Mouse (Mus musculus) ovary, postnatal 36 days (tissue): ENCODE results near the gene Med10.

ENCODE experiments used
- DNase-seq: peaks from one replicate; pipeline ENCODE4 v3.0.0; 2022; ENCODE audit warnings: low spot score, mixed read lengths

The Med10 gene

DNA sequence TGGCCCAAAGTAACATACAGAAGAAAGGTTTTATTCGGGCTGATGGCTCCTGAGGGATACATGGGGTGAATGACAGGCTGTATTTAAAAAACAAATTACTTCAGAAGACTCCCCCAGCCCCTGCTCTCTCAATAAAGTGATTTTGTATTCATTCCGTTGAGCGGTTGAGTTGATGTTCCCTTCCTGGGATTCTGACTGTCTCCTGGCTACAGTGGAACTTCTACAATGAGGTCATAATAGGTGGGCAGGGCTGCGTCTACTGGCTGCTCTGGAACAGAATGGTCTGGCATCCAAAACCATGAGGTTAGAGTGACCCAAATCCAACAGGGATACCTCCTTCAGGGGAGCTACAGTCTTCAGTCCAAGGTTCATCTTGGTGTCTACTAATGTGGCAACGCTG, at the start of gene Med10:
Gene Med10 (plus strand): TSS at position 301 of the 400 bp plus-strand sequence.
- DNase-seq = no peak

DNA sequence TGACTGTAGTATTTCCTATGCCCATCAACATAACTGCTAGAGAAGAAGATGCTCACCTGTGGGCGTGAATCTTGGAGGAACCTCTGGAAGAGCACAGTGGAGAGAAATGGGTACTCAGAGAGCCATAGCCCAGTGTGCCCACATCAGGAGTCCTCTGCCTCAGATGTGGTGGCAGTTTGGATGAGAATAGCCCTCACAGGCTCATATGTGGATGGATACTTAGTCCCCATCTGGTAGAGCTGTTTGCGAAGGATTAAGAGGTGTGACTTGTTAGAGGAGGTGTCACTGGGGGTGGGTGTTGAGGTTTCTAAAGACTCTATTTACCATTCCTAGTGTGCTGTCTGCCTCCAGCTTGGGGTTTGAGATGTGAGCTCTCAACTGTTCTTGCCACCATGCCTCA, 49.3 kb upstream of the Med10 start:
- no peak for DNase-seq

DNA sequence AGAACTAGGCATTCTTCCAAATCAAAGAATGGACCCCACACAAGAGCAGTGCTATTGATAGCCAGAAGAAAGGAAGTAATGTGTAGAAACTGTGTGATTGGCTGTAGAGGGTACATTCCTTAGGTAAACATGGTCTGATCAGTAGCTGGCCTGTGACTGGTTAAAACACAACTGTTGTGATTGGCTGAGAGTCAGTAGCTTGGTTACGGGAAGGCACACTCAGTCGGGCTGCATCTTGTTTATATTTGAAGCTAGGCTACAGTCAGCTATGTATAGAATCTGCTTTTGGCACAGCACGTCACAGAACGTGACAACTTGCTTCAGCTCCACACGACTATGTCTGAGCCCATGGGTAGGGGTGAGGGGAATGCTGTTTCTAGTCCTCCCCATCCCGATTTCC, 43.2 kb upstream of the Med10 start:
- no peak for DNase-seq

DNA sequence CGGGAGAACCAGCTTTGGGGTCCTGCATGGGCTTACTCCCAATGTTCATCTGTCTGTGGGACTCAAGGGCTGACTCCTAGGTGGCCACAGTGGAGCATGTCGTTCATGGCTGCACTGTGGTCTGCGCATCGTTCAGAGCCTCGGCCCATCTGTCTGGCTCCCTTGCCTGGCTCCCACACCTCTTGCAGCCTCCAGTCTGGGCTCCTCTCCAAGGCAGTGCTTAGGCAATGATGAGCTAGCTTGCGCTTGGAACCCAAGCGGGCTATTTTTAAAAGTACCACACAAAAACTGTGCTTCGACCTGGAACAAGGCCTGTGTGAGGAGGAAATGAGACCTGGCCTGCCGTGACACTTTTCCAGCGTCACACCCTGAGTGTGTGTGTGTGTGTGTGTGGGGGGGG, 40.8 kb upstream of the Med10 start:
- peak; percentile 18 for DNase-seq

DNA sequence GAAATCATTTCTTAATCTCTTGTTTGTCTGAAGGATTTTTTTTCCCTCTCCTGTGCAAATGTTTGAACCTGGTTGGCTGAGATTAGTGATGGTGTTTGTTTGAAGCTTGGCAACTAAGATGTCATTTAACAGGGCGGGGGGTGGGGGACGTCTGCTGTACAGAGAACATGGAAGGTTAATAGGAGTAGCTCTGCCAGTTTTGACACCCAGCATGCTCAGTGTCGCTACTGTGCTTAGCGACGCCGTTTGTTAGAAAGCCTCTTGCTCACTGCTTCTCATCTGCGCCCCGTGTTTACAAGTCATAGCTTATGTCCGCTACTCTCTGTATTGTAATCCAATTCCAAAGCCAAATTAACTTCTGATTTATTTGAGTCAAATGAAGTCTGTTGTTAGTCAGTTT, 37.5 kb upstream of the Med10 start:
- DNase-seq = no peak

DNA sequence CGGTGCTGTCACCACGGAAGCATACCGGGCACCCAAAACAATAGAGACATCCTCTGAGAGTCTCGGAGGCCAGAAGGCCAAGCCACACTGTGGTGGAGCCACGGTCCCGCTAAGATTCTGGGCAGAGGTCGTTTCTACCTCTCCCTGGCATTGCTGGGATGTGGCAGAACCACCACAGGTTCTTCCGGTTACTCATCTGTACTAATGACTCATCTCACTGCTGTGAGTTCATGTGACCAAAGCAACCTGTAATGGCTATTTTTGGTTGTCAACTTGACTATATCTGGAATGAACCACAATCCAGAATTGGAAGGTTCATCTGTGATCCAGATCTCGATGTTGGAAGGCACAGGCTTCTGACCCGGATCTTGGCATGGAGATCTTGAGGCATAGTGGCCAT, 34.0 kb upstream of the Med10 start:
- DNase-seq = no peak

DNA sequence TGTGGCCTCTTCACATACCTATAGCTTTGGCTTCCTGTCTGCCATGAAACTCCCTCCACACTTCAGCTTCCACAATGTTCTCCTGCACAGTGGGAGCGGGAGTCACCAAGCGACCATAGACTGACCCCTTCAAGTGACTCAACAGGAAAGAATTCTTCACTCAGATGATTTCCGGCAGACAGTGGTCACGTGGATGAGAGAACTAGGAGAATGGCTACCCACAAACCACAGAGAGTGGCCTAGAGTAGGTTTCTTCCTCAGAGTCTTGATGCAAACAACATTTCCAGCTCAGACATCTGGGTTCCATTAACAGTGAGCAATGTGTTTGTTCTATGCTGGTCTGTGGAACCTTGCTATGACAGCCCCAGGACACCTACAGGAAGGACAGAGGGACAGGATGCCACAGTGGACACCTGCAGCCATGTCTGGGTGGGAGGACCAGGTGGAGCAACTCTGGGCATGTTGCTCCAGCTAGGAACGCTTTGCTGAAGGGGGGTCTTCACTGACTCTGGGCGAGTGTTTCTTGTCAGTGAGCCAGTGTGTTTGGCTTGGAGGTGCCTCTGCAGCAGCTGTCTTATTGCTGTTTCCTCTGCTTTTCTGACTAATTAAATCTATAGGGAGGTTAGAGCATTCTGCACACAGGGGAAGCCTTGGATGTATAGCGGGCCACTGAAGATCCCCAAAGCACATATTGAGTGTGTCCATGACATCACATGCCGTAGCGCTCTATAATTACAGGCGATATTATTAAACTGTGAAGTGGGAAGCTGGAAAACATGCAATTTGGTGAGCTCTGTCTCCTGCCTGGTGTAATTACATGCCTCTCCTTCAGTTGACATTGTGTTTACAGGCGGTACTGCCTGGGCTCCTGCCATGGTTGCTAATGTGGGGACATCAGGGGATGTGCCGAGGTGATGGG, 31.4 kb upstream of the Med10 start:
- no peak for DNase-seq

DNA sequence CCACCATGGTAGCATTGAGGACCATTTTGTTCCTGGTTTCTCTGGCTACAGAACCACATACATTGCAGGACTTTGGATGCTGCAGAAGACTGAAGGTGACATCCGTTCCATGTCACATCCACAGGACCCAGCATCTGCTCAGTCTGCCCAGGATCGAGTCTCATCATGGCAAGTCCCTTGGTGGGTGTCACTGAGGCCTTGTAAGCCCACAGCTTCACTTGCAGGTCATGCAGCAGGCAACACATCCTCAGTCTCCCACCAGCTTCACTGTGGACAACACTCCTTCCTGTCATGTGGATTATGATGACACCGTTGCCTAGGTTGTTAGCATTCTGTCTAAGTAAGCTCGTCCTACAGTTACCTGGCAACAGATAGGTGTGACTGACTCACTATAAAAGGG, 29.8 kb upstream of the Med10 start:
- no peak for DNase-seq

DNA sequence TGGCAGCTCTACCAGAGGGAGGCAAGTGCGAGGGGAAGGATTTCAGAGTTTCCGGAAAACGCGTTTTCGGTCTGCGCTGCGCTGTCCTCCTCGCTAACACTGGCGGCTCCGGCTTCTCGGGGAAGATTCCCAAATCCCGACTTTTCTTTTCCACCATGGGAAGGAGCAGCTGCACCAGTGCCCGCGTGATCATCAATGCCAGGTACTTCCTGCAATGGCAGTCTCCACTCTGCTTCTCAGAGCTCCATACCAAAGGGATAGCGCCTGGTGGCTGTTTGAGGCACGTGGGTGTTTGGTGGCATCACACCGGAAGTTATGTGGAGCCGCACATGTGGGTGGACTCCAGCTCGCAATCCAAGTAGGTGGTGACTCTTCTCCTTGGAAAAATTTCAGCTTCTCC, 24.0 kb upstream of the Med10 start:
- no peak for DNase-seq

DNA sequence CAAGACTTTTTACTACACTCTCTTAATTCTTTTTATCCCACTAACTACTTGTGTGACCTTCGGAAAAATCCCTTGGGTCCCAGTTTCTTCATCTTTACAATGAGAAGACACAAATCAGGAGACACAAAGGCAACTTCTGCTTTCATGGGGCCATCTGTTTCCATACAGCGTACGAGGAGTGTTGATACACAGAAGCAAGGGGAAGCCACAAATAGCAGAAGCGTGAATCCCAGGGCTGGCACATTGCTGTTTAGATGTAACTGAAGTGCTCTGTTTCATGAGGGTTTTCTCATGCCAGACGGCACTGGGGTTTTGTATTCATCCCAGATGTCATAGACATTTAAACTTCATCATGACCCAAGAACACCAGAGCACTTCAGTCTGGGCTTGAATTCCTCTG, 13.5 kb upstream of the Med10 start:
- no peak for DNase-seq

DNA sequence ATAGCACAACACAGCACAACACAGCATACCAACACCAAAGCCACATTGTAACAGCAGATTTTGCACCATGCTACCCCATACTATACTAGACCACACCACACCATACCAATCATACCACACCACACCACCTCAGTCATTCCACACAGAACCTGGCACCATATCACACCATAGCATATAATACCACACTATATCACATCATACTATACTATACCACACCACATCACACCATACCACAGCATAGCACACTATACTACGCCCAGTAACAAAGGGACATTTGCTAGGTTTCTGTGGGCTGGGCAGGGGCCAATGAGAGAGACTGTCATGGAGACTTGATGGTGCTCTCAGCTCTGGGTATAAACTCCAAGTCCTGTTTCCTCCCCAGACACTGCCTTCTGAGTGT, 10.4 kb upstream of the Med10 start:
- no peak for DNase-seq

DNA sequence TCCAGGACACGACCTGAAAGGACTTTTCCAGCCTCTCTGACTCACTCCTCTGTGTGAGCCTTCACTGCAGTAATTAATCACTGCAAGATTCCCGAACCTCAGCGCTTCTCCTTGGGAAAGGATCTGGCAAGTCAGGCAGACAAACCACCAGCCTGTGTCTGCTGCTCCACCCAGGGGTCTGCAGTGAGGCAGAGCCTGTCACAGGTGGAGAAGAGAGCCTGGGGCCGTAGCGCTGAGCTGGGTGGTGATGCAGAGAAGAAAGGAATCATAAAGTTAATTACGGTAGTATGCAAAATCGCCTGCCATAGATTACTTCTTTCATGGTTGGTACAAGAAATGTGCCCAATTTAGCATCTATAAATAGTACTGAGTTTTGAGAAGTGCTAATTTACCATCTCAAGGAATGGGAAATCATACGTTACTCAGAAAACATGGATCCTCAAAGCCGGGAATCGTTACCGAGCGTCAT, 9.6 kb upstream of the Med10 start:
- no peak for DNase-seq

DNA sequence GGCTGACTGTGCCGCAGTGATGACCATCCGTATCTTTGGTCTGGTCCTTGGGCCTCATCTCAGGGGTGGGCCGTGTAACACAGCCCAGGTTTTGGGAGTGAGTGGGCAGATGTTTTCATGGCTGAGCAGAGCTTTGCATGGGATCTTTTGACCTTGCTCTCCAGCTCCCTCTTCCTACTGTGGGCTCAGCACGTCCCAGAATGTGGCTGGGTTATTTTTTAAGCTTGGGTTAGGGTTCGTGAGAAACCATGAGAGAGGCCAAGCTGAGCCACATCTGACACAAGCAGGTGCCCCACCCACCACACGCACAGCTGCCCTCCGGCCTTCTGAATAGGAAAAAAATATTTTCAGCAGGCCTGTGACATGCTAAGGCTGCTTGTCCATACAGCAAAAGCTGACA, 7.4 kb upstream of the Med10 start:
- no peak for DNase-seq

DNA sequence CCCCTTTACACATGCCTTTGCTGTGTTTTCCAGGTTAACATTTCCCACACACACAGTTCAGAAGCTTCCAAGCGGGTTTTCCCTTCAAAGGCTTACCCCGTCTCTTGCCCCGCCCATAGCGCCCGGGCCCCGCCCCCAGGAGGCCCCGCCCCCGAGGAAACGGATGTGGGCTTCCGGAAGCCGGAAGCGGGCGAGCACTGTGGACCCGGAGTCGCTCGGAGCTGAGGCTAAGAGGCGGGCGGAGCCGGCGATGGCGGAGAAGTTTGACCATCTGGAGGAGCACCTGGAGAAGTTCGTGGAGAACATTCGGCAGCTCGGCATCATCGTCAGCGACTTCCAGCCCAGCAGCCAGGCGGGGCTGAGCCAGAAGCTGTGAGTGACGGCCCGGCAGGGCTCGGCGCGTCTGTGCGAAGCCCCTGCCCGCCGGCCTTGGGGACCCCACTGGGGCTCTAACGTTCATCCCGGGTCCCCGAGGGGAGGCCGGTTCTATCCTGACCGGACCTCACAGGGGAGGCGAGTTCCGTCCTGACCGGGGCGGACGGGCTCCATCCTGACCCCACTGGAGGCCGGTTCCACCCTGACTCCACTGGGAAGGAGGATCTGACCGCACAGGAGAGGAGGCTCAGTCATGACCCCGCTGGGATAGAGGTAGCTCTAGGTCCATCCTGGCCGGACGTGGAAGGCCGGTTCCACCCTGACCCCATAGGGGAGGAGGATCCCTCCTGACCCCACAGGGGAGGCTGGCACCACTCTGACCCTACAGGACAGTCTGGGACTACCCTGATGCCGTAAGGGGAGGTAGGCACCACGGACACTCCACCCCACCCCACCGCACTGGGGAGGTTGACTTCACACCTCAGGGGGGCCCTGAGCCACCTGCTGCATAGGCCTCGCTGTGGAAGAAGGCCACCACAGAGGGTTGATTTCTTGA, 7.8 kb downstream of the Med10 start:
- peak; percentile 88 for DNase-seq

DNA sequence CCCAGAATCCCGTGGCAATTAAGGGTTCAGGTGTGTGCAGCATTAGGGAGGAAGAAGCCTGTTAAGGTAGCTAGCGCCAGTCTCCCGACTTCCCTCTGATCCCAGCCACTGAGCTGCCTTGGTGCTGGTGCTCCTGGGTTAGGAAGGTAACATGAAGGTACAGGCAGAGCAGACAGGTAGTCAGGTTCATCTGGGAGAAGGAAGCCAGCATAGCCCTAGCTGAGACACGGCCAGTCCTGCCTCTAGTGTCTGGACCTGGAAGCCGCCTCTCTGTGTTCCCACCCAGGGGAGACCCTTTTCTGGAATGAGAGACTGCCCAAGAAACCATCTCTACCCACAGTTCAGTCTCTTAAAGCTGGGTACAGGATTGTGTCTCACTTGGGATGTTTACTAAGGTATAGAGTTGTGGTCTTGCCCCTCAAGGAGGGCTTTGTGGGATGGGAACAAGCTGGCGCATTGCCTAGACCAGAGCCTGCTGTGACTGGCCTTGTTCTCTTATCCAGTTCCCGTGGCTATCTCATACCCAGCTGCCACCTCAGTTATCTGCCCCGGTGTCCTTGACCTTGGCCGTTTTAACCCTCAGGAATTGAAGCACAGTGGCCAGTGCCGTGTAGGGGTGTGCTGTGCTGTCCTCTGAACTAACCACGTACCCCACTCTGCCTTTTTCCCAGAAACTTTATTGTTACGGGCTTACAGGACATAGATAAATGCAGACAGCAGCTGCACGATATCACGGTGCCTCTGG, 8.9 kb downstream of the Med10 start:
- DNase-seq = peak; percentile 49

DNA sequence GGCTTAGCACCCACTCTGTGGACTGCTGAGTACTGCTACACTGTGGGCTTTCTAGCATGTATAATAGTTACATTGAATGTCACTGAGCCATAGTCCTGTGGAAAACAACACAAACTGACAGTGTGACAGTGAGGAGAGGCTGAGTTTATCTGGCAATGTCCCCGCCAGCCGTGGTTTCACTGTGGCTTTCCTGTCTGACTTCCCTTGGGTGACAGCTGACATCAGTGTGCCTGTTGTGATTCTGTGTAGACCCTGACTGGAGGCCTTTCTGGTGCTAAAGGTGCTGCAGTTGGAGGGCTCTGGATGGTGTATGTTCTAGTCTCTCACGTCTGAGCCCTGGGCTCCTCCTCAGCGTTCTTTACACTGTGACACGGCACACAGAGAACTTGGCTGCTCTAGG, 11.7 kb downstream of the Med10 start:
- no peak for DNase-seq

DNA sequence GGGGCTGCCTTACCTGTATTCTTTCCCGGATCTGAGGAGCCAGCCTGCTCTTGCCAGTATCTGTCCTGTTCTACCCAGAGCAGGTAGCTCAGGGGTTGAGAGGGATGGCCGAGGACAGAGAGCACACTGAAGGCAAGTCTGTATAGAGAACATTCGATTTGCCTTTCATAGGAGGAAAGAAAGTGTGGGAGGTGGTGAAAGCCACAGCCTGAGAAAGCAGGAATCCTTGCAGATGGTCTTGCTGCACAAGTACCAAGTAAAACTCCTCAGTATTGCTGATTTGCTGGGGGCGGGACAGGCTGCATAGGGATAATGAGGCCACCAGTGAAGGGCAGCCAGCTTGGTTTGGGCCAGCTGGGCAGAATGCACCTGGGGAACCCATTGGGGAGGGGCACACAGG, 16.1 kb downstream of the Med10 start:
- DNase-seq = no peak

DNA sequence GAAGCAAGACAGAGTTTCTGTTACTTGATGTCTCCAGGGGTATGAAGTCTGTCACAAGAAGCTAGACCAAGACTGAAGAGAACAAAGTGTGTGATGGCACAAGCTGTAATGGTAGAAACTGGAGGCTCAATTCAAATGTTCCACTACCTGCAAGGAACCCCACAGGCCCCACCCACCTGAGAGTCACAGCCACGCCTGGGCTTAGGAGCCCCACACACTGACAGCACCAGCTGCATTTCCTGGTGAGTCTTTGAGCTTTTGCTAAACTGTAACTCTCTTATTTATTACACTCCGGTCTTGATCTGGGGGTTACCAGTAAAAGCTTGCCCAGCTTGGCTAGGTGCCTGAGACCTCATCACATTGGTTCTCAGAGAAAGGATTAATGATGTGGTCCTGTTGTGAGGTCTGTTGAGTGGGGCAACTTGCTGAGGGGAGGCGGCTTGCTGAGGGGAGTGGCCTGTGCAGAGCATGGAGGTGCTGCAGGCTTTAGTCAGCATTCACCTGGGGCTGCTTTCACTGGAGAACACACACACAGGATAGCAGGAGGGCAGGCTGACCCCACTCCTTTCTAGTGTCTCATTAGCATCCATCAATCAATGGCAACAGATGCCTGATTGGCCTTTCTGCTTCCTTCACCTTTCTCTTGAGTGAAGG, 19.1 kb downstream of the Med10 start:
- DNase-seq = no peak

DNA sequence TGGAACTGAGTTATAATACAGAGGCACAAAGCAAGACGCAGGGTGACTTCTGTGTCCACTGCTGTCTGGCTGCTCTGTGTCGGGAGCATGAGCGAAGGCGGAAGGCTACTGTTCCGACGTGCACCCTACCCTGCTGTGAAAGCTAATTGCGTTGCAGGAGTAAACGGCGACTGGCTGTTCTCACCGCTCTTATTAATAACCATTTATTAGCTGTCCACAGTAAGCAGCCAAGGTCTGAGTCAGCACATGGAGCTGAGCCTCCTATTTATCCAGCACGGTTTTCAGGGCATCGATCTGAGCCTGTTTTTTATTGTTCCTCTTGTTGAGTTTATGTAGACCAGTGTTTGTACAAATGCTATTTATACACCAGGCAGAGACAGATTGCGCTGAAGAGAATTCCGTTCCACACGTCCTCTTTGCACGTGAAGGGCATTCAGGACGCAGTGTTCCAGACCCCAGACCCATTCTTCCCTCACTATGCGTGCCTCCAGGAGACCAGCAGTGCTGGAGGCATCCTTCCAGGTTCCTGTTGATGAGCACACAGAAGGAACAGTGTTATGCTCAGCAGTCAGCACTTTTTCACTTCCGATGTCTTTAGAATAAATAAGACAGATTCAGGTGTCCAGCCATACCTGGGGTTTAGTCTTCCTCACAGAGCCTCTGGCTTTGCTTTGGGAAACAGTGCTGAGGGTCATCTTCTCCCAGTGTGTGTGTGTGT, 21.9 kb downstream of the Med10 start:
- DNase-seq = no peak

DNA sequence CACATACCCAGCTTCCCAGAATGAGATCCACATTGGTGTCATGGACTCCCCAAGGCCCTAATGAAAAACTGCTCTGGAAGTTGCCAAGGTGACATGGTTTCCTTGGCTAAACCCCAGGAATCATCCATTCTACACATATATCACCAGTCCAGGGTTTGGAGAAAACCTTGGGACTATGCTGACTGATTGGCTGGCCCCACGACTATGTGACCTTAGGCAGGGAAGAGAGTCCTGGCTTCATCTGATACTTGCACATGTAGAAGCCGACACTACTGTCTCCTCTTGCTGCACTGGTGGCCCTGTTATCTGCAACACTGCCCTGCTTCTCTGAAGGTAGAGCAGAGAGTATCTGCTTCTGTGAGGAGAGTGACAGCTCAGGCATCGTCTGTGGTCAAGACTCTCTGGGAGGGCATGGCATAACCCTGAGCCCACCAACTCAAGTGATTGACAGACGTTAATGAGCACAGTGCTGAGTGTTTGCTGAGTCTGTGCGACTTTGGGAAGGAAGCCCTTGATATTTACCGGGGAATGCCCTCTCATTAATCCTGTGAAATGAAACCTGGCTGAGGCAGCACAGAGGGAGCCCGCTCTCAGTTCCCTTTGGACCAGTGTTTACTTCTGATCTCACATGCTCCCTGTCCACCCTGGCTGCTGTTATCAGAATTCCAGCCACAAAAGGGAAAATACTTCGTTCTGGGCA, 23.4 kb downstream of the Med10 start:
- no peak for DNase-seq
